Mouse (Mus musculus) MEL (cell line): ENCODE data around the gene Slc16a12.

Source experiments
- CTCF ChIP-seq, 3 experiments: IDR thresholded peaks in 2 of 3; conservative IDR thresholded peaks in 1 of 3; 2 replicates each; pipeline ENCODE4 v1.5.1; 2011 to 2012; ENCODE audit warnings: low read length in 3 of 3, low read depth in 2 of 3, mild to moderate bottlenecking in 2 of 3, improper control_type of control experiment in 1 of 3, inconsistent platforms in 1 of 3, mixed read lengths in 1 of 3, moderate library complexity in 1 of 3; ENCODE audit not compliant: control insufficient read depth in 1 of 3, insufficient read depth in 1 of 3, poor library complexity in 1 of 3, severe bottlenecking in 1 of 3
- ELF1 ChIP-seq: IDR thresholded peaks from 2 replicates; pipeline ENCODE4 v1.6.1; 2014; ENCODE audit warnings: low read depth, mild to moderate bottlenecking, inconsistent platforms, low read length, improper control_type of control experiment, moderate library complexity
- GABPA ChIP-seq: IDR thresholded peaks from 2 replicates; pipeline ENCODE4 v1.6.1; 2012; ENCODE audit warnings: low read depth, mild to moderate bottlenecking, inconsistent platforms, low read length, improper control_type of control experiment, moderate library complexity
- MAX ChIP-seq: IDR thresholded peaks from 2 replicates; pipeline ENCODE4 v1.6.1; 2011; ENCODE audit warnings: low read length, improper control_type of control experiment
- MAZ ChIP-seq: IDR thresholded peaks from 2 replicates; pipeline ENCODE4 v1.6.1; 2012; ENCODE audit warnings: low read depth, mild to moderate bottlenecking, inconsistent platforms, low read length, improper control_type of control experiment
- MXI1 ChIP-seq: IDR thresholded peaks from 2 replicates; pipeline ENCODE4 v1.6.1; 2011; ENCODE audit warnings: mild to moderate bottlenecking, low read depth, low read length, improper control_type of control experiment
- POLR2A ChIP-seq, 2 experiments: IDR thresholded peaks; 2 replicates each; pipeline ENCODE4 v1.6.1; 2011 to 2012; ENCODE audit warnings: low read length in 2 of 2, mild to moderate bottlenecking in 2 of 2, control low read depth in 1 of 2, improper control_type of control experiment in 1 of 2, low read depth in 1 of 2, moderate library complexity in 1 of 2; ENCODE audit not compliant: control insufficient read depth in 1 of 2, insufficient read depth in 1 of 2, poor library complexity in 1 of 2
- UBTF ChIP-seq: IDR thresholded peaks from 2 replicates; pipeline ENCODE4 v1.6.1; 2012; ENCODE audit warnings: low read depth, mild to moderate bottlenecking, inconsistent platforms, low read length, improper control_type of control experiment, moderate library complexity, borderline replicate concordance; ENCODE audit not compliant: insufficient read depth
- ZMIZ1 ChIP-seq: IDR thresholded peaks from 2 replicates; pipeline ENCODE4 v1.6.1; 2012; ENCODE audit warnings: low read depth, mild to moderate bottlenecking, inconsistent platforms, low read length, improper control_type of control experiment, moderate library complexity
- ZNF384 ChIP-seq: IDR thresholded peaks from 2 replicates; pipeline ENCODE4 v1.6.1; 2012; ENCODE audit warnings: low read depth, mild to moderate bottlenecking, inconsistent platforms, low read length, improper control_type of control experiment

DNA sequence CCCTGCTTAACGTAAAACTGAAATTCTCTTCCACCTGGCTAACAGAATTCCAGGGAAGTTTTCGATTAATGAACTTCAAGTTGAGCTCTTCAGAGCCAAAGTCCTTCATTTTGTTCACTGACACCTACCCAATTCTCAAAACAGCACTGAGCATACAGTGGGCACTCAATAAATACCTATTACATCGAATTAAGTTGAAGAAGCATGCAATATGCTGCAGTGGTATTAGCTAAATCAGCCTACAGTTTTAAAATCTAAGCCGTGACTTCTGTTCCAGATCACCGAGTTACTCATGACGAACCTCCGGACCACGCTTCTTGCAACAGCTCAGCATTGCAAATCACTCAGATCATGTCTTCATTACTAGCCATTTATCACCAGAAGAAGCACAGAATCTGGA, 2.1 kb downstream of the Slc16a12 start:
- no peak for TF ChIP-seq POLR2A (IDR thresholded peaks at IDR 0.05; ENCODE audit: control insufficient read depth in 1 of 2, insufficient read depth in 1 of 2, low read depth in 1 of 2, low read length in 2 of 2, poor library complexity in 1 of 2)
- no peak for TF ChIP-seq CTCF (IDR thresholded peaks at IDR 0.05 in 2 of 3, conservative IDR thresholded peaks at IDR 0.05 in 1 of 3; ENCODE audit: control insufficient read depth in 1 of 3, insufficient read depth in 1 of 3, low read depth in 2 of 3, low read length in 3 of 3, poor library complexity in 1 of 3, severe bottlenecking in 1 of 3)
- TF ChIP-seq ZMIZ1 = no peak
- no peak for TF ChIP-seq MAX
- no peak for TF ChIP-seq UBTF
- TF ChIP-seq MAZ = no peak
- TF ChIP-seq ZNF384 = no peak
- TF ChIP-seq GABPA = no peak
- no peak for TF ChIP-seq ELF1
- no peak for TF ChIP-seq MXI1
